Mouse (Mus musculus) lung, postnatal 0 days (tissue): ENCODE measurements around the gene Rita1. TPM values are rescaled to one million over a fixed set of nuclear protein-coding genes. Genes with fewer than 3 reads are reported as not detected.

Experiments used
- ATAC-seq: fragments of 200-750 bp; cut with Nextera tagmentation; 2 replicates; pipeline ENCODE4 v1.8.0; 2017; ENCODE audit warnings: moderate library complexity
- DNase-seq: peaks from one replicate; pipeline ENCODE4 v3.0.0-alpha.2; 2016; ENCODE audit warnings: low spot score
- H3K27ac ChIP-seq: fragments of 300-500 bp; sonication (generic); 2 replicates; pipeline ENCODE4 v1.5.1; 2014; ENCODE audit warnings: antibody characterized with exemption, mild to moderate bottlenecking, low read length, mixed read lengths
- H3K27me3 ChIP-seq: fragments of 300-500 bp; sonication (generic); replicated peaks from 2 replicates; pipeline ENCODE4 v1.6.1; 2014; ENCODE audit warnings: low read length, mixed read lengths; ENCODE audit not compliant: insufficient read depth
- H3K36me3 ChIP-seq: fragments of 300-500 bp; sonication (generic); 2 replicates; pipeline ENCODE4 v1.6.1; 2014; ENCODE audit warnings: low read length, mixed read lengths; ENCODE audit not compliant: insufficient read depth
- H3K4me1 ChIP-seq: fragments of 300-500 bp; sonication (generic); 2 replicates; pipeline ENCODE4 v1.6.1; 2014; ENCODE audit warnings: antibody characterized with exemption, low read depth, low read length, mixed read lengths; ENCODE audit not compliant: insufficient read depth
- H3K4me2 ChIP-seq: fragments of 300-500 bp; sonication (generic); replicated peaks from 2 replicates; pipeline ENCODE4 v1.6.1; 2014; ENCODE audit warnings: low read depth, mild to moderate bottlenecking, low read length, moderate library complexity, mixed read lengths
- H3K4me3 ChIP-seq: fragments of 300-500 bp; sonication (generic); 2 replicates; pipeline ENCODE4 v1.5.1; 2014; ENCODE audit warnings: low read depth, low read length
- H3K9ac ChIP-seq: fragments of 300-500 bp; sonication (generic); replicated peaks from 2 replicates; pipeline ENCODE4 v1.6.1; 2014; ENCODE audit warnings: low read depth, mild to moderate bottlenecking
- H3K9me3 ChIP-seq: fragments of 300-500 bp; sonication (generic); 2 replicates; pipeline ENCODE4 v1.6.1; 2016; ENCODE audit warnings: low read length, mixed read lengths
- CTCF ChIP-seq: IDR thresholded peaks from 2 replicates; pipeline ENCODE4 v1.5.1; 2016; ENCODE audit warnings: antibody characterized with exemption, mild to moderate bottlenecking
- EP300 ChIP-seq: IDR thresholded peaks from 2 replicates; pipeline ENCODE4 v1.6.1; 2016; ENCODE audit warnings: antibody characterized with exemption, mild to moderate bottlenecking, control low read depth
- WGBS: fragments of 180-500 bp; shearing (Covaris S2); extraction: QIAGEN DNeasy Blood & Tissue Kit; methylation state at CpG from one replicate; pipeline ENCODE4 v1.1.7; 2014; 5-methylcytosine and 5-hydroxymethylcytosine counted together
- polyA plus RNA-seq: library from polyadenylated mRNA; unstranded; fragments of >200 nt; fragmentation: Nextera tagmentation; extraction: Ambion mirVana; gene quantifications from 2 replicates; pipeline ENCODE4 v1.2.1, GENCODE M21; 2015

Rita1 gene
- polyA plus RNA-seq, 1 experiment from 2014 or later = 10.0 TPM

DNA sequence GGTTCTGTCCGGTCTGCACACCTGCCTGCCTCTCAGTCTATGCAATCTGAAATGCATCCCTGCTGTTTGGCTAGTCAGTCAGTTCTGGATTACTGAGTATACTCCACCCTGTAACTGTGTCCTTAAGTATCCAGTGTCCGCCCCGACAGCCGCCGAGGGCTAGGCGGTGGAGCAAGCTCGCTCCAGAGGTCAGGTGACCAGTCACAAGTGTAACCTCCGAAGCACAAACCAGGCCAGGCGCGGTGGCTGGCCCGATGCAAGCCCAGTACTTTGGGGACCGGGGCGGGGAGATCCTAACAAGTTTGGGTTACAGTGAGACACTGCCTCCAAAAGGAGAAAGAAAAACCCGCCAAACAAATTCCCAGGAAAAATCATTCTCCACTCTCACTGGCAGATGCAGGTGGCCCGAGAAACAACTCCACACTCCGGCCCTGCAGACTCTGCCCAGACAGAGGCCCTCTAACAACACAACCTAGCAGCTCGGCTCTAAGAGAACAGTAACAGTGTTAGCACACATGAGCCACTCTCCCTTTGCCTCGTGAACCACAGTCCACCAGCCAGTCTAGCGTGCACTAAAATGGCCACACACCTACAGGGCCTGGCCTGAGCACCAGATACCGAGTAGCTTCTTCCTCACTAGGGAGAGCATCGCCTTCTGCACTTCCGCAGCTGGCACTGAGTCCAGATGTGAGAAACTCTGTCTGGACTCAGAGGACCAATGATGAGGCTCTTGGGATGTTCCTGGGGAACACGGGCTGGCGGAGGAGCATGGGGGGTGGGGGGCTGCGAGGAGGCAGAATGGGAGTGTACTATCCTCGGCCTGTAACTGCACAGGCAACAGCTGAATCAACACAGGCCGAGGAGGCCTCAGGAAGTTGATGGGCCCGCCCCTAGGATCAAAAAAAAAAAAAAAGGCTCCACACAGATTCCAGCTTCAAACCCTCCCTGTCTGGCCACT is 49.2 kb downstream of the Rita1 start:
- no peaks in the 10 kb centered on the region for H3K36me3 ChIP-seq
- peak; percentile 68 for ATAC-seq
- no peak overlapping the region for H3K4me3 ChIP-seq
- no peak overlapping the region for H3K9ac ChIP-seq
- WGBS = 26% methylated on average over 28 of the region's 28 CpGs
- H3K4me2 ChIP-seq = no peak overlapping the region
- H3K27ac ChIP-seq = peak overlapping the region; percentile 39
- peaks cover 27% of the 10 kb centered on the region; the same call in 1 of the 2 replicates for H3K4me1 ChIP-seq
- peak; percentile 71 for DNase-seq
- H3K27me3 ChIP-seq = no peaks in the 10 kb centered on the region
- TF ChIP-seq CTCF = no peak
- no peak for TF ChIP-seq EP300
- no peaks in the 10 kb centered on the region for H3K9me3 ChIP-seq

DNA sequence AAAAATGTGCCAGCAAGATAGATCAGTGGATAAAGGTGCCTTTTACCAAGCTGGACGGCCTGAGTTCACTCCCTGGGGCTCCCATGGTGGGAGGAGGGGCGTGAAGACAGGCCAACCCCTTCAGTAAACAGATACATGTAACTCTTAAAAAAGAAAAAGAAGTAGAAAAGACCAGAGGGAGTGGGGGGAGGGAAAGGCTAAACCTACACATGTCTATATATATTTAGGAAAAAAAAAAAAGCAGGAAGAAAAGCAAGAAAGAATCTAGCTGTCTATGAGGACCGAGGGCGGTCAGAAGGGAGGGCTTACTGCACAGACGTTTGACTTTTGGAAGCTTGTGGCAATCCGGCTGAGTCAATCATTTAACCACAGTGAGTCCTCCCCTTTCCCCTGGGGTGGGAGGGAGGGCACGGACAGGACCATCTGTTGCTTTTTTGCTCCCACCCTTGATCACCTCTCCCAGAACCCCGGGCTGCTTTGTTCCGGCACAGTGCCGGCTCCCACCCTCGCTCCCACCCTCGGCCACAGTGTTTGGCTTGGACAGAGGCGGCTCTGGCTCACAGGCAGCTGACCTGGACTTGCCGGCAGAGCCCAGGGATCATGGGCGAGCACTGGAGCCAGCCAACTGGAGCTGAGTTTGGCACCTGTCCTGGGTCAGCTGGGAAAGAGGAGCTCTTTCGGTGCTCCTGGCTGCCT is 51.6 kb downstream of the Rita1 start:
- H3K4me1 ChIP-seq = peaks cover 20% of the 10 kb centered on the region; the same call in 1 of the 2 replicates
- H3K9ac ChIP-seq = no peak overlapping the region
- peak overlapping the region; percentile 44 for H3K4me2 ChIP-seq
- 0 out of 2 replicates have a peak, but pooled peaks cover 7% of the 10 kb centered on the region for H3K36me3 ChIP-seq
- ATAC-seq (peak; percentile 59), DNase-seq (peak; percentile 83)
- no peak overlapping the region for H3K4me3 ChIP-seq
- H3K27me3 ChIP-seq = no peaks in the 10 kb centered on the region
- no peaks in the 10 kb centered on the region for H3K9me3 ChIP-seq
- TF ChIP-seq EP300 = no peak
- TF ChIP-seq CTCF = no peak
- 11% methylated on average over 16 of the region's 16 CpGs for WGBS
- peak overlapping the region; percentile 33; the same call in 1 of the 2 replicates for H3K27ac ChIP-seq

DNA sequence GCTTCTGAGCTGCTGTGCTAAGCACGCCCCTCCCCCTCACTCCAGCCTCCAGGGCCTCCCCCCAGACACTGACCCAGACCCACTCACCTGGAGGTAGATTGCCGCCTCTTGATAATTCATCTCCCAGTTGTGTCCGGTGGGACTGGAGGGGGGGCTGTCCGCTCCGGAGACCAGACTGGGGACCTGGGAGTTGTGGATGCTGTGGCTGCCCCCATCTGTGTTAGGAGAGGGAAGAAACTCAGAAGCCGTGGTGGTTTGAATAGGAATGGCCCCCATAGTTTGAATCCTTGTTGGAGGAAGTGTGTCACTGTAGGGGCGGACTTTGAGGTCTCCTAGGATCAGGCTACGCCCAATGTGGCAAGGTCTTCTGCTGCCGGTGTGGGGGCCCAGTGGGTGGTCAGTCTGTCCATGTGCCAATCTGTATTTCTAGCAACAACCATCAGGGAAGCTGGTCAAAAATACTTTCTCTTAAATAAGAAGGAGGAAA is 52.2 kb downstream of the Rita1 start:
- H3K4me3 ChIP-seq = no peak overlapping the region
- no peaks in the 10 kb centered on the region for H3K9me3 ChIP-seq
- no peak for TF ChIP-seq CTCF
- no peak for TF ChIP-seq EP300
- 57% methylated on average over 9 of the region's 9 CpGs for WGBS
- ATAC-seq = no peak
- peak overlapping the region; percentile 44; the same call in 1 of the 2 replicates for H3K4me2 ChIP-seq
- H3K4me1 ChIP-seq = peaks cover 16% of the 10 kb centered on the region; the same call in 1 of the 2 replicates
- no peak overlapping the region for H3K27ac ChIP-seq
- H3K9ac ChIP-seq = no peak overlapping the region
- H3K36me3 ChIP-seq = 0 out of 2 replicates have a peak, but pooled peaks cover 9% of the 10 kb centered on the region
- H3K27me3 ChIP-seq = no peaks in the 10 kb centered on the region
- no peak for DNase-seq

DNA sequence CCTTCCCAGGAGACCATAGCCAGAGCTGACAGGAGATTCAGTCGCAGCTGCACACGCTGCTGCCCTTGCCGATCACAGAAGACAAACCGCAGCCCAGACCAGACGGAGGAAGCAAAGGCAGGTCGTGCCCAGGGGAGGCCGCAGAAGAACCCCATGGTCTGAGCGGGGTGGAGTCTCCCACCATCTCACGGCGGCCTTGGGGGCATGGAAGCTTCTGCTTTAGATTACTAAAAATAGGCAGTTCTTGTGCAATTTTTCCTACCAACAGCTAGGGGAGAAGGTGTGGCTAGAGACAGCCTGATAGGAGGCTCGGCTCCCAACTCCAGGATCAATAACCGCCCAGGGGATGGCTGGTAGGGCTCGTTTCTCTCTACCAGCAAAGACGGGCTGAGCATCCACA is 53.6 kb downstream of the Rita1 start:
- TF ChIP-seq CTCF (no peak), EP300 (no peak)
- 63% methylated on average over 14 of the region's 14 CpGs for WGBS
- Histone ChIP-seq H3K4me3 (no peak overlapping the region), H3K36me3 (peaks cover 17% of the 10 kb centered on the region), H3K27me3 (no peaks in the 10 kb centered on the region), H3K4me1 (peaks cover 16% of the 10 kb centered on the region; the same call in 1 of the 2 replicates), H3K9me3 (no peaks in the 10 kb centered on the region), H3K4me2 (no peak overlapping the region; the same call in 1 of the 2 replicates), H3K9ac (no peak overlapping the region), H3K27ac (no peak overlapping the region)
- DNase-seq = peak; percentile 54
- ATAC-seq = no peak

DNA sequence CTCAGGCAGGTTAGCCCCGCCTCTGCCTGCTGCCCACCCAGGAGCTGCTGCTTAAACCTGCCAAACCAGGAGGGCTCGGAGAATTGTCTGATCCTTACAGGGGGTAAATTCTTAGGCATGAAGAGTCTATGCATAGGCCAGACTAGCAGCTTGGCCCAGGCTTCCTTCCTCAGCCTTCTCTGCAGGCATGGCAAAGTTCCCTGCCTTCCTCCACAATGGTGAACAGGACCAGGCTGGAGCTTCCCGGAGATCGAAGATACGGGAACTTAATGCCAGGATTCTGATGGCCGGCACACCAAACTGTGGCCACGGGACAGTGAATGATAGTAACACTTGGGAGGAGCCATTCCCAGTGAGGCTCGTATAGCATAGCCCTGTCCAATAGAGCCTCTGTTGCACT is 54.3 kb downstream of the Rita1 start:
- no peak for DNase-seq
- H3K36me3 ChIP-seq = peaks cover 20% of the 10 kb centered on the region
- H3K27me3 ChIP-seq = no peaks in the 10 kb centered on the region
- no peak overlapping the region for H3K4me3 ChIP-seq
- TF ChIP-seq EP300 = no peak
- H3K4me2 ChIP-seq = no peak overlapping the region
- H3K9me3 ChIP-seq = no peaks in the 10 kb centered on the region
- peaks cover 14% of the 10 kb centered on the region; the same call in 1 of the 2 replicates for H3K4me1 ChIP-seq
- no peak for ATAC-seq
- 59% methylated on average over 8 of the region's 8 CpGs for WGBS
- no peak overlapping the region for H3K9ac ChIP-seq
- no peak overlapping the region for H3K27ac ChIP-seq

DNA sequence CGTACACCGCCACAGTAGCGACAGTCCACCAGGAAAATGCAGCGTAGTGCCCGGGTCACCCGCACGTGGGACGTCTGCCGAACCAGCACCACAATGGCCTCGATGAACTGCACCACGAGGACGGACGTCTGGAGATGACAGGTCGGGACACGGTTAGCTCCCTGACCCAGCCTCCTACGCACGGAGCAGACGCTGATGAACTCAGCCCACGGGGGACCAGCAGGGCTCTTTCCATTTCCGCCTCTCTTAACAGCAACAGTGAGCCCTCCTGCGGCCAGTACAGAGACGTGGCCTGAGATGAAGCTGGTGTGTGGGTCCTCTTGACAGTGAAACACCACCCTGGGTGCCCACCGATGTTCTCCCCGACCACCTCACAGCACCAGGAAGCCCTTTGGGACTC is 56.5 kb downstream of the Rita1 start:
- H3K36me3 ChIP-seq = peaks cover 20% of the 10 kb centered on the region

More for the DNA sequence above, 56.5 kb downstream of the Rita1 start:
- H3K9ac ChIP-seq = no peak overlapping the region
- H3K9me3 ChIP-seq = no peaks in the 10 kb centered on the region
- DNase-seq = no peak
- TF ChIP-seq CTCF (no peak), EP300 (no peak)
- H3K4me3 ChIP-seq = no peak overlapping the region
- H3K4me1 ChIP-seq = peaks cover 6% of the 10 kb centered on the region; the same call in 1 of the 2 replicates
- 81% methylated on average over 24 of the region's 24 CpGs for WGBS
- no peak overlapping the region for H3K4me2 ChIP-seq
- no peak for ATAC-seq
- no peak overlapping the region for H3K27ac ChIP-seq
- H3K27me3 ChIP-seq = no peaks in the 10 kb centered on the region
